Mouse (Mus musculus) liver, embryonic 11.5 days (tissue): Measurements from ENCODE around the gene Ada. TPM values are rescaled to one million over a fixed set of nuclear protein-coding genes. Genes with fewer than 3 reads are reported as not detected.

Experiments used
- ATAC-seq: fragments of 200-750 bp; cut with Nextera tagmentation; replicated peaks from 2 replicates; pipeline ENCODE4 v1.8.0; 2017; ENCODE audit warnings: moderate number of reproducible peaks, mild to moderate bottlenecking, moderate TSS enrichment, moderate library complexity; ENCODE audit not compliant: low FRiP score
- DNase-seq: peaks from one replicate; pipeline ENCODE4 v3.0.0-alpha.2; 2017; ENCODE audit warnings: low spot score
- H3K27ac ChIP-seq: fragments of 300-500 bp; sonication (generic); 2 replicates; pipeline ENCODE4 v1.5.1; 2014; ENCODE audit warnings: mild to moderate bottlenecking, low read depth, low read length, control low read depth
- H3K27me3 ChIP-seq: fragments of 300-500 bp; sonication (generic); replicated peaks from 2 replicates; pipeline ENCODE4 v1.6.1; 2014; ENCODE audit warnings: low read length, mixed read lengths; ENCODE audit not compliant: control insufficient read depth, insufficient read depth
- H3K36me3 ChIP-seq: fragments of 300-500 bp; sonication (generic); 2 replicates; pipeline ENCODE4 v1.6.1; 2014; ENCODE audit warnings: mild to moderate bottlenecking, low read length, moderate library complexity, mixed read lengths; ENCODE audit not compliant: control insufficient read depth, insufficient read depth
- H3K4me1 ChIP-seq: fragments of 300-500 bp; sonication (generic); replicated peaks from 2 replicates; pipeline ENCODE4 v1.6.1; 2014; ENCODE audit warnings: low read length, mixed read lengths; ENCODE audit not compliant: control insufficient read depth, insufficient read depth
- H3K4me2 ChIP-seq: fragments of 300-500 bp; sonication (generic); 2 replicates; pipeline ENCODE4 v1.6.1; 2014; ENCODE audit warnings: mild to moderate bottlenecking, control low read depth, moderate library complexity
- H3K4me3 ChIP-seq: fragments of 300-500 bp; sonication (generic); 2 replicates; pipeline ENCODE4 v1.5.1; 2014; ENCODE audit warnings: low read depth, low read length, control low read depth
- H3K9ac ChIP-seq: fragments of 300-500 bp; sonication (generic); 2 replicates; pipeline ENCODE4 v1.6.1; 2014; ENCODE audit warnings: low read depth, low read length, control low read depth
- H3K9me3 ChIP-seq: fragments of 300-500 bp; sonication (generic); 2 replicates; pipeline ENCODE4 v1.6.1; 2016; ENCODE audit warnings: low read length, inconsistent platforms, mixed read lengths; ENCODE audit not compliant: control insufficient read depth
- WGBS: fragments of 180-500 bp; shearing (Covaris S2); extraction: QIAGEN DNeasy Blood & Tissue Kit; methylation state at CpG from one replicate; pipeline ENCODE4 v1.1.7; 2014; 5-methylcytosine and 5-hydroxymethylcytosine counted together
- polyA plus RNA-seq: library from polyadenylated mRNA; unstranded; fragments of >200 nt; fragmentation: Nextera tagmentation; extraction: Ambion mirVana; gene quantifications from 2 replicates; pipeline ENCODE4 v1.2.1, GENCODE M21; 2014

Ada gene
- polyA plus RNA-seq, 1 experiment from 2014 or later: 10.2 TPM

DNA sequence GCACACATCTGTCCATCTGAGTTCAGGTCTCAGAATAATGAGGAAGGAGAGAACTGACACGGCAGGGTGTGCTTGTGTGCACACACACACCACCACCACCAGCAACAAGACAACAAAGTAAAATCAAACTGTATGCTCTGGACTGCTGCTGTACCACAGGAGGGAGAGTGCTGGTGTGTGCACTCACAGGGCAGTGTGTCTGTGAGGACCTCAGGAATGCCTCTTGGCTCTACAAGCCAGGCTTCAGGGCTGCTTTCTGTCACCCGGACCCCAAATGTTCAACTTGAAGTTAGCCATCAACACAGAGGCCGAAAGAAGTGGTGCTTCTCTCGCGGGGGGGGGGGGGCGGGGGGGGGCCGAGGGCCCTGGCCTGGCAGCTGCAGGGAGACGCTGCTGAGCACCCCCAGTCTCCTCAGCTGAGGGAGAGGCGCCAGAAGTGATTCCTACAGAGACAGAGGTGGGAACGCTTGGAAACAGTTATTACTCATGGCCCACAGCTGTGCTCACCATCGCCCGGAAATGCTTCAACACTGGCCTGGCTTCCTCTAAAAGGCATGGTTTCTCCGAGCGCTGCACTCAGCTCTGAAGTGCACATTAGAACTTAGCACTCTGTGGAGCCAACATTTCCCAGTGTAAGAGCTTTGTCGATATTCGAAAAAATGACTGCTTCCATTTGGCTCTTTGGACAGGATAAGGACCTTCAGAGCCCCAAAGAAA, 52.1 kb downstream of the Ada start:
- DNase-seq: no peak
- 0 out of 2 replicates have a peak overlapping the region, but pooled peaks have one; percentile 38 for H3K9ac ChIP-seq
- peak overlapping the region; percentile 45; the same call in 1 of the 2 replicates for H3K27ac ChIP-seq
- no peaks in the 10 kb centered on the region for H3K36me3 ChIP-seq
- H3K9me3 ChIP-seq: no peaks in the 10 kb centered on the region
- no peak for ATAC-seq
- no peak overlapping the region for H3K4me2 ChIP-seq
- no peak overlapping the region for H3K4me3 ChIP-seq
- no peaks in the 10 kb centered on the region for H3K27me3 ChIP-seq
- H3K4me1 ChIP-seq: peaks cover 69% of the 10 kb centered on the region
- 49% methylated on average over 16 of the region's 16 CpGs for WGBS

GRCm38 (mm10) chr2:163696763-163697162, 53.3 kb downstream of the Ada start:
- no peaks in the 10 kb centered on the region for H3K9me3 ChIP-seq
- no peaks in the 10 kb centered on the region for H3K27me3 ChIP-seq
- peak overlapping the region; percentile 51 for H3K27ac ChIP-seq
- H3K4me2 ChIP-seq: peak overlapping the region; percentile 41
- peak; percentile 67 for ATAC-seq
- no peak for DNase-seq
- H3K9ac ChIP-seq: no peak overlapping the region
- WGBS: 32% methylated on average over 2 of the region's 2 CpGs
- no peak overlapping the region for H3K4me3 ChIP-seq
- no peaks in the 10 kb centered on the region for H3K36me3 ChIP-seq
- peaks cover 70% of the 10 kb centered on the region for H3K4me1 ChIP-seq

- Histone ChIP-seq H3K4me3 (no peak overlapping the region), H3K36me3 (no peaks in the 10 kb centered on the region), H3K9ac (peak overlapping the region; percentile 41), H3K4me1 (peaks cover 91% of the 10 kb centered on the region), H3K4me2 (peak overlapping the region; percentile 53), H3K27ac (peak overlapping the region; percentile 77), H3K27me3 (no peaks in the 10 kb centered on the region), H3K9me3 (no peaks in the 10 kb centered on the region)
- ATAC-seq (no peak), DNase-seq (no peak)
- WGBS: 69% methylated on average over 9 of the region's 9 CpGs
Measured at GRCm38 (mm10) chr2:163693716-163694314, 56.2 kb downstream of the Ada start.

DNA sequence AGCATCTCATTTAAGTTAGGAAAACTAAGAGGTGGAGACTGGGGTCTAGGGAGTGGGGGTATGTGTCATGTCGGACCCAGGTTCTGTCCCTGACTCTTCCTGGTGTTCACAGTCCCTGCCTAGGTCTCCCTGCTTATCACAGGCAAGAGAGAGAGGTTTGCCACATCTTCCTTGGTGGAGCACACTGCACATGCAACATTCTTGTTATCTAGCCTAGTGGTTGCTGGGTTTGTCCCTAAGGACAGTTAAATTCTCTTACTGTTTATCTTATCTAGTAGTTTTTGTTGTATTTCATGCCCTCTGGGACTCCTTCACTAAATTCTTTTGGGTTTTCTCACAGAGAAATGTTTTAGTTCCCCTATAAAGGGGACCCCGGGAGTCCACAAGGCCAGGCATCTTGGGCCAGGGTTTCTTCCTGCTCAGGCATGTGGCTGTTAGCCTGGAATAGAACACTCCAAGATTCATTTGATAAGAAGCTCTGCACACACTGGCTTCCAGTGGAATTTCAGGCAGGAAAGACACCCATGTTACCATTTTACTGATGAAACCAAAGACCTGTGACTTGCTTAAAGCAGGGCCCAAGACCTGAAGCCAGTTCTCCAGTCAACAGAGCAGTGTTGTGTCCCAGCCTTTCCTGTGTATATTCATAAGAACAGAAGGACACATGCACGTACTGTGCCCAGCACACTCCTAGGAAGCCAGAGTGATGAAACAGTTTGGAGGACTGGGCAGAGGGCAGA, 57.0 kb downstream of the Ada start:
- peak overlapping the region; percentile 41 for H3K9ac ChIP-seq

DNA sequence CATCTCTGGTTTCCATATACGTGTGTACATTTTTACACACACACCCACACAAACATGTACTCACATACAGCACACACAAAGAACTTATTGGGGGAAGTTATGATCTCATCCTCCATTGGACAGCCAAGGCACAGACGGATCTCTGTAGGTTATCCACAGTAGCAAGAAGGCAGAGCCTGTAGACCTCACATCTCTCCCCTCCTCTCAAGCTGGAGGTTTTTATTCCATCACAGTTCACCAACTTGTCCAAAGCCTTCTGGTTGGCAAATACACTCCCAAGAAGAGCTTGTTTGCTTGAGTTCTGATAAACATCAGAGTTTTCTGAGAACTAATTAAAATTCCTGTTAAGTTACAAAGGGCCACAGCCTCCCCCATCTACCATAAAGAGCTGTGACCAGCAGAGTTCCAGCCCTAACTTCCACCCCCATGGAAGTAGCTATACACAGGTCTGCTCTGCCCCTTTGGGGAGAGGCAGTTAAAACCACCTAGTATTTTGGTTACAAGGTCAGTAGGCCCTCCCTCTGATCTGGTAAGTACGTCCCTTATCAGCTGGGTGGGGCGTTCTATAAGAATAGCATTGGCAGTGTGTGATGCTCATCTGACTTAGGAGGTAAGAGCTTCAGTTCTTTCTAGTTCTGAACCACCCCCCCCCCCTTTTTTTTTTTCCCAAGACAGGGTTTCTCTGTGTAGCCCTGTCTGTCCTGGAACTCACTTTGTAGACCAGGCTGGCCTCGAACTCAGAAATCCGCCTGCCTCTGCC, 58.0 kb downstream of the Ada start:
- Histone ChIP-seq H3K4me2 (peak overlapping the region; percentile 53), H3K9ac (0 out of 2 replicates have a peak overlapping the region, but pooled peaks have one; percentile 31), H3K4me1 (peaks cover 87% of the 10 kb centered on the region), H3K27ac (peak overlapping the region; percentile 77), H3K4me3 (peak overlapping the region; percentile 23), H3K36me3 (no peaks in the 10 kb centered on the region), H3K27me3 (no peaks in the 10 kb centered on the region), H3K9me3 (no peaks in the 10 kb centered on the region)
- DNase-seq (no peak), ATAC-seq (peak; percentile 64)
- 64% methylated on average over 6 of the region's 6 CpGs for WGBS

More for the DNA sequence above, 57.0 kb downstream of the Ada start:
- 35% methylated on average over 3 of the region's 3 CpGs for WGBS
- DNase-seq (no peak), ATAC-seq (peak; percentile 78)
- H3K4me2 ChIP-seq: peak overlapping the region; percentile 53
- H3K9me3 ChIP-seq: no peaks in the 10 kb centered on the region
- peak overlapping the region; percentile 77 for H3K27ac ChIP-seq
- H3K4me3 ChIP-seq: no peak overlapping the region
- peaks cover 91% of the 10 kb centered on the region for H3K4me1 ChIP-seq
- H3K36me3 ChIP-seq: no peaks in the 10 kb centered on the region
- H3K27me3 ChIP-seq: no peaks in the 10 kb centered on the region

GRCm38 (mm10) chr2:163690409-163691304, 59.4 kb downstream of the Ada start:
- Histone ChIP-seq H3K36me3 (no peaks in the 10 kb centered on the region), H3K27ac (0 out of 2 replicates have a peak overlapping the region, but pooled peaks have one; percentile 56), H3K4me2 (peak overlapping the region; percentile 53; the same call in 1 of the 2 replicates), H3K4me1 (peaks cover 86% of the 10 kb centered on the region), H3K27me3 (no peaks in the 10 kb centered on the region), H3K4me3 (no peak overlapping the region), H3K9me3 (no peaks in the 10 kb centered on the region), H3K9ac (no peak overlapping the region)
- 86% methylated on average over 8 of the region's 8 CpGs for WGBS
- ATAC-seq (no peak), DNase-seq (no peak)

DNA sequence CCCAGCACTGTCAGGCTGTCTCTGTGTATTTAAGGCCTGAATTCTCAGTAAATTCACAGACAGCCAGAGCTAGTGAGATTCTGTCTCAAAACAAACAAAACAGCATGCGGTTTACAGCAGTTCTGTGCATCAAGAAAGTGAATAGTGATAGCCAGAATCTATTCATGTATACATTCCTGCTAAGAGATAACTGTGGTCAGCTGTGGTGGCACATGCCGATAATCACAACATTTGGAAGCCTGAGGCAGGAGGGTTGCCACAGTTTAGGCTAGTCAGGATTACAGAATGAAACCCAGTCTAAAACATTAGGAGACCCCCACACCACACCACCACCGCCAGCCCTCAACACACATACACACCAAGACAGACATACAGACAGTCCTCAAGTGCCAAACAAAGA, 60.3 kb downstream of the Ada start:
- Histone ChIP-seq H3K9me3 (no peaks in the 10 kb centered on the region), H3K27ac (peak overlapping the region; percentile 56), H3K4me1 (peaks cover 89% of the 10 kb centered on the region), H3K4me3 (no peak overlapping the region), H3K36me3 (no peaks in the 10 kb centered on the region), H3K4me2 (no peak overlapping the region; the same call in 1 of the 2 replicates), H3K27me3 (no peaks in the 10 kb centered on the region), H3K9ac (no peak overlapping the region)
- DNase-seq (no peak), ATAC-seq (no peak)
- 55% methylated on average over 3 of the region's 3 CpGs for WGBS
